Mouse (Mus musculus): ENCODE measurements at regions not wholly inside any gene's neighbourhood (a gene's known extent, or its start where the extent isn't known, plus 50 kb on each side); places are given as distances from the start of the nearest gene placed in this dataset.
"Not testable (repeated sequence)": the region's sequence is repeated elsewhere in the genome, so short reads cannot be mapped to it uniquely, and the experiment has no call there.

DNA sequence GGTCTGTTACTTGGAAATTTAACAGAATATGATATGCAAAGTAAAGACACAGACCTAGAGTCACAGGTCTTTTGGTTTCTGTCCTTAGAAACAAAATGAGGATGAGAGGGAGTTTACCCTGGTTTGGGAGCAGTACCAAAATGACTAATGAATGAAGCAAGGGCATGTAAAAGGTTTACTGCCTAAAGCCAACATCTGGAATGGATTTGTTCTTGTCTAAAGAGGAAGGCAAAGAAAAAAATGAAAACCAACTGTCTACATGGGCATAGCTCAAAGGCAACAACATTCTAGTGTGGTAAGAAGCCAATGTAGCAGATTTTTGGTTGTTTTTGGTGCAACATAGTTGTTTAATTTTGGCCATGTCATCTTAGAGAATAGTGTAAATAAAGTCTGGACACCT, 203.5 kb upstream of the Diaph2 start:
- Histone ChIP-seq H3K4me2 (ENCODE audit: low read depth, low read length) (no peak overlapping the region), H3K27me3 (ENCODE audit: control insufficient read depth, insufficient read depth, low read depth, low read length) (no peaks in the 10 kb centered on the region), H3K9me3 (ENCODE audit: control insufficient read depth, low read length) (no peaks in the 10 kb centered on the region), H3K9ac (ENCODE audit: low read length) (no peak overlapping the region), H3K36me3 (ENCODE audit: control insufficient read depth, insufficient read depth, low read length) (no peaks in the 10 kb centered on the region), H3K27ac (ENCODE audit: low read length) (no peak overlapping the region), H3K4me1 (replicated peaks; ENCODE audit: control insufficient read depth, insufficient read depth, low read length) (no peaks in the 10 kb centered on the region), H3K4me3 (ENCODE audit: low read length) (no peak overlapping the region)
- no peak for ATAC-seq (ENCODE audit: low read depth)

DNA sequence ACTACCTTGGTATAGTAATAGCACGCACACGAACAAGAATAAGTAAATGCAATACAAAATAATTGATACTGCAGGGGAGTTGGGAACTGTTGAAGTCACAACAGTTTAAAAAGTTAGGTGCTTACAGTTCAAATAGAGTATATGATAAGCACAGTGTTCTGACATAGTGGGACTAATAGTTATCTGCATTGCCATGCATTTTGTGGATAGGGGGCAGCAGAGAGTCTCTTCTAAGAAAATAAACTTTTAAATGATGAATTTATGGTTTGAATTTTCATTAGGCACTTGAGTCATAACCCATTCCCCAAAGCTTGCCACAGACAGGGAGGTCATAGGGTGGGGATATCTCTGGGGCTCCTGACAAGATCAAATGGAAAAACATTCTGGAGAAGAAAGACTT, 201.9 kb upstream of the Diaph2 start:
- H3K27me3 ChIP-seq (ENCODE audit: control insufficient read depth, insufficient read depth, low read depth, low read length) = no peaks in the 10 kb centered on the region
- H3K4me2 ChIP-seq (ENCODE audit: low read depth, low read length) = no peak overlapping the region
- no peaks in the 10 kb centered on the region for H3K4me1 ChIP-seq (replicated peaks; ENCODE audit: control insufficient read depth, insufficient read depth, low read length)
- no peaks in the 10 kb centered on the region for H3K36me3 ChIP-seq (ENCODE audit: control insufficient read depth, insufficient read depth, low read length)
- H3K27ac ChIP-seq (ENCODE audit: low read length) = no peak overlapping the region
- no peak overlapping the region for H3K9ac ChIP-seq (ENCODE audit: low read length)
- 88% methylated on average over 2 of the region's 2 CpGs for WGBS
- H3K4me3 ChIP-seq (ENCODE audit: low read length) = no peak overlapping the region
- no peaks in the 10 kb centered on the region for H3K9me3 ChIP-seq (ENCODE audit: control insufficient read depth, low read length)
- no peak for ATAC-seq (ENCODE audit: low read depth)

DNA sequence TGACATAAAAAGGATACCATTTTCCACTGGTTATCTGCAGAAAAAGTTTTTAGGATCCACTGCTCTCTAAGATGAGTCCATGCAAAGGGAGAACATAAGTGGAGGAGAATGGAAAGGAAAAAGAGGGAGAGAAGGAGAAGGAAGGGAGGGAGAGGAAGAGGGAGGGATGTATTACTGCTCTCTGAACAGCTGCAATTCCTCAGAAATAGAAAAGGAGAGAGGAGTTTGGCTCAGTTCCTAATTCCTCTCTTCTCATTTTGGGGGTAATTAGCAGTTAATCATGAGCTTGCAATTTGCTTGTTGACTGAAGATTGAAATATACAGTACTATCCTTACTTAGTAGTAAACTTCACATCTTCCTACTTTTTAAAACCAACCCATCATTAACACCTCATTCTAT, 193.5 kb upstream of the Diaph2 start:
- ATAC-seq (ENCODE audit: low read depth) = peak; percentile 64
- Histone ChIP-seq H3K9ac (ENCODE audit: low read length) (no peak overlapping the region), H3K27me3 (ENCODE audit: control insufficient read depth, insufficient read depth, low read depth, low read length) (no peaks in the 10 kb centered on the region), H3K4me1 (replicated peaks; ENCODE audit: control insufficient read depth, insufficient read depth, low read length) (no peaks in the 10 kb centered on the region), H3K4me3 (ENCODE audit: low read length) (no peak overlapping the region), H3K4me2 (ENCODE audit: low read depth, low read length) (no peak overlapping the region), H3K9me3 (ENCODE audit: control insufficient read depth, low read length) (no peaks in the 10 kb centered on the region), H3K36me3 (ENCODE audit: control insufficient read depth, insufficient read depth, low read length) (no peaks in the 10 kb centered on the region), H3K27ac (ENCODE audit: low read length) (no peak overlapping the region)

DNA sequence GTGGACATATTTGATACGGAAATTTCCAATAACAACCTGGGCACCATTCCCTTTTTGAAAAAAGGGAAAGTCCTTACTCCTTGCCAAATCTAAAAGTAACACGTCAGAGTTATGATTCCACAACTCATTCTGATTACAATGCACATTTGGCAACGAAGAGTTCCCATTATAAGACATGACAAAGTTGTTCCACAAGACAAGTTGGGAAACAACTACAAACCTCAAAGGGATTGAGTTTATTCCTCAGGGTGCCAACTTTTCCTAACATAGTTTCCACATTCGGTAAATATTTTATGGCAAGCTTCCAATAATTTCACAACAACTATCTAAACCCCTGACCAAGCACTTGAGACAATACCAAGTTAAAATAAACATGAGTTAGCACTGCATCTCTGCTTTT, 150.1 kb upstream of the Diaph2 start:
- no peaks in the 10 kb centered on the region for H3K36me3 ChIP-seq (ENCODE audit: control insufficient read depth, insufficient read depth, low read length)
- WGBS = 44% methylated on average over 4 of the region's 4 CpGs
- no peaks in the 10 kb centered on the region for H3K4me1 ChIP-seq (replicated peaks; ENCODE audit: control insufficient read depth, insufficient read depth, low read length)
- no peaks in the 10 kb centered on the region for H3K27me3 ChIP-seq (ENCODE audit: control insufficient read depth, insufficient read depth, low read depth, low read length)
- H3K27ac ChIP-seq (ENCODE audit: low read length) = no peak overlapping the region
- H3K4me2 ChIP-seq (ENCODE audit: low read depth, low read length) = no peak overlapping the region
- peak; percentile 47; the same call in 1 of the 2 replicates for ATAC-seq (ENCODE audit: low read depth)
- no peak overlapping the region for H3K4me3 ChIP-seq (ENCODE audit: low read length)
- H3K9me3 ChIP-seq (ENCODE audit: control insufficient read depth, low read length) = no peaks in the 10 kb centered on the region
- no peak overlapping the region for H3K9ac ChIP-seq (ENCODE audit: low read length)

DNA sequence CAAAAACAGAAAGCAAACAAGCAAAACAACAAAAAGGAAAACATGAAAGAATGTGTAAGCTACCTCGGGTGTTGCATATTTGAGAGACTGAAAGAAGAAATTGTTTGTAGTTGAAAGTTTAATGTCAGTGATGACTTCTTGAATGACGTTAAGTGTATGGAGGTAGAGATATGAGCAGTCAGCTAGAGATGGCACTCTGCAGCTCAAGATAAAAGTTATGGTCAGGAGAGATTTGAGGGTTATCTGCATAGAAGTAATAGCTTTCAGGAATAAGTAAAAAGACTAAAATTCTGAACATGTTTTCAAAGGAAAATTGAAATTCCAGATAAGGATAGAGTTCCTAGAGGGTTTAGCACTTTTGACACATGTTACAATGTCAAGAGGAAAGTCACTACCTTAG, 141.7 kb upstream of the Diaph2 start:
- no peak overlapping the region for H3K4me3 ChIP-seq (ENCODE audit: low read length)
- H3K4me2 ChIP-seq (ENCODE audit: low read depth, low read length) = no peak overlapping the region
- ATAC-seq (ENCODE audit: low read depth) = no peak
- no peaks in the 10 kb centered on the region for H3K36me3 ChIP-seq (ENCODE audit: control insufficient read depth, insufficient read depth, low read length)
- WGBS = 57% methylated on average over 2 of the region's 2 CpGs
- no peaks in the 10 kb centered on the region for H3K9me3 ChIP-seq (ENCODE audit: control insufficient read depth, low read length)
- no peaks in the 10 kb centered on the region for H3K4me1 ChIP-seq (replicated peaks; ENCODE audit: control insufficient read depth, insufficient read depth, low read length)
- H3K27me3 ChIP-seq (ENCODE audit: control insufficient read depth, insufficient read depth, low read depth, low read length) = no peaks in the 10 kb centered on the region
- H3K27ac ChIP-seq (ENCODE audit: low read length) = no peak overlapping the region
- no peak overlapping the region for H3K9ac ChIP-seq (ENCODE audit: low read length)

DNA sequence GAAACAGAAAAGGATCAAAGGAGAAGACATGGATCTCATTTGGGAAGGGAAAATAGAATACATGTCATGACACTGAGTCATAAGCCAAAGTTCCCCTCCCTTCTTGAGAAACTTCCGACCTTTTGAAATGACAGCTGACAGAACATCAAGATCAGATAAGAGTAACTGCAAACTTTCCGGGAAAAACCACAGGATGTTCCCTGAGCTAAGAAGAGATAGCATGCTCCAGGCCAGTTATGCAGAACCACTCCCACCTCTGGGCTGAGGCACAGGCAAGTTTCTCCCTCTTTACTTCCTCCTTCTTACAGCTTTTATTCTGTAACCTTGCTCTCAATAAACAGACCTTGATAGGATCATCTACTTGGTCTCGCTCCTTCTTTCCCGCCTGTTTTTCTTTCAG, 138.0 kb upstream of the Diaph2 start:
- H3K4me3 ChIP-seq (ENCODE audit: low read length); H3K4me2 ChIP-seq (ENCODE audit: low read depth, low read length); H3K36me3 ChIP-seq (ENCODE audit: control insufficient read depth, insufficient read depth, low read length); H3K9me3 ChIP-seq (ENCODE audit: control insufficient read depth, low read length); ATAC-seq (ENCODE audit: low read depth); H3K9ac ChIP-seq (ENCODE audit: low read length); H3K27ac ChIP-seq (ENCODE audit: low read length); H3K27me3 ChIP-seq (ENCODE audit: control insufficient read depth, insufficient read depth, low read depth, low read length); H3K4me1 ChIP-seq (replicated peaks; ENCODE audit: control insufficient read depth, insufficient read depth, low read length): not testable (repeated sequence)
- 85% methylated on average over 4 of the region's 4 CpGs for WGBS

DNA sequence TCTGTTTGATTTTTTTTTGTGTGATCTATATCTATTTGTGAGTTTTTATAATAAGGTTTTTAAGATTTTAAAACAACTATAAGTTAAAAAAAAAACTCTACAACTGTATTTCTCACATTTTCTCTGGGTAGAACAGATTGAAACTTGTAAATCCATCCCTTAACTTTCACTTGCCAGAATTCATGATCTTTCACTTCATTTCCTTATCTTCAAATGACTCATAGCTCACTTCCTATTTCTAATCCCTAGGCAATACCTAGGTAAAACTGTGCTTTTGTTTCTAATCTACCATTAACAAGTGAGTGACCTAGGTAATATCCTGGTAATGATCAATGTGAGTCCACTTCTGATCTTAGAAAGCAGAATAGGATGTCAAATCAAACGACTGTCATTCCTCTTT, 112.5 kb upstream of the Diaph2 start:
- no peak for ATAC-seq (ENCODE audit: low read depth)
- H3K27me3 ChIP-seq (ENCODE audit: control insufficient read depth, insufficient read depth, low read depth, low read length) = no peaks in the 10 kb centered on the region
- H3K4me1 ChIP-seq (replicated peaks; ENCODE audit: control insufficient read depth, insufficient read depth, low read length) = no peaks in the 10 kb centered on the region
- no peaks in the 10 kb centered on the region for H3K9me3 ChIP-seq (ENCODE audit: control insufficient read depth, low read length)
- no peak overlapping the region for H3K4me3 ChIP-seq (ENCODE audit: low read length)
- H3K9ac ChIP-seq (ENCODE audit: low read length) = no peak overlapping the region
- H3K36me3 ChIP-seq (ENCODE audit: control insufficient read depth, insufficient read depth, low read length) = no peaks in the 10 kb centered on the region
- no peak overlapping the region for H3K27ac ChIP-seq (ENCODE audit: low read length)
- H3K4me2 ChIP-seq (ENCODE audit: low read depth, low read length) = no peak overlapping the region
- WGBS = 25% methylated on average over 1 of the region's 1 CpGs

DNA sequence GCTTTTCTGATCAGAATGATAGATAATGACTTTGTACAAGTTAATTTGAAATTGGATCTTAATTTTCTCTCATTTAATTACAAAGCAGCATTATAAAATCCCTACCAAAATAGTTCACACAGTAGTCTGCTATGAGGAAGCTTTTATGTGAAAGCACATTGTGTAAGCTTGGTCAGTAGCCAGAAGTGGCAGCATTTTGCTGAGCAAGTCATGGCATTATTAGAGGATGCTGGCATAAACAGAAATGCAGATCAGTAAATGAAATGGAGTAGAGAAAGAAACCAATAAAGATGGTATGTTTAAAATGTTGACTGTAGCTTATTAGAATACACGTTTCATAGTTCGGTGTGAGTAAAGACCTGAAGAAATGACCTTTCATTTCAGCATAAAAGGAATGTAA, 104.4 kb upstream of the Diaph2 start:
- ATAC-seq (ENCODE audit: low read depth) = no peak
- H3K4me1 ChIP-seq (replicated peaks; ENCODE audit: control insufficient read depth, insufficient read depth, low read length) = no peaks in the 10 kb centered on the region
- no peaks in the 10 kb centered on the region for H3K27me3 ChIP-seq (ENCODE audit: control insufficient read depth, insufficient read depth, low read depth, low read length)
- H3K4me2 ChIP-seq (ENCODE audit: low read depth, low read length) = no peak overlapping the region
- no peak overlapping the region for H3K9ac ChIP-seq (ENCODE audit: low read length)
- H3K36me3 ChIP-seq (ENCODE audit: control insufficient read depth, insufficient read depth, low read length) = no peaks in the 10 kb centered on the region
- no peaks in the 10 kb centered on the region for H3K9me3 ChIP-seq (ENCODE audit: control insufficient read depth, low read length)
- WGBS = 76% methylated on average over 2 of the region's 2 CpGs
- no peak overlapping the region for H3K27ac ChIP-seq (ENCODE audit: low read length)
- H3K4me3 ChIP-seq (ENCODE audit: low read length) = no peak overlapping the region

DNA sequence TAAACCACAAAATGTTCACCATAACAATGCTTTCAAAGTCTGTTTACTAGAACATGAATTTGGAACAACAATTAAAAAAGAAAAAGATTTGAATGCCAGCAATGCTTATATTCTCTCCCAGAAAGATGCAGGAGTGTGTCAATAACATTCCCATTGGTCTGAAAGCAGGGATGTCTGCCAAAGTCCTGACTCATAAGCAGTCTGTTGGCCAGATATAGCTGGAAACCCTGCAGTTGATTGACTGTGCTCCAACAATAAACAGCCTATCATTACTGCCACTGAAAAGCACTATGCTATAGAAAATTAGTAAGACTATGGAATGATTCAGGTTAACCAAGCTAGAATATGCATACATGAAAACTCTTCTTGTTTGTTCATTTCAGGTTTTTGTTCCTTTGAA, 92.6 kb upstream of the Diaph2 start:
- no peak overlapping the region for H3K4me3 ChIP-seq (ENCODE audit: low read length)
- no peaks in the 10 kb centered on the region for H3K27me3 ChIP-seq (ENCODE audit: control insufficient read depth, insufficient read depth, low read depth, low read length)
- no peak overlapping the region for H3K27ac ChIP-seq (ENCODE audit: low read length)
- no peak overlapping the region for H3K9ac ChIP-seq (ENCODE audit: low read length)
- H3K4me1 ChIP-seq (replicated peaks; ENCODE audit: control insufficient read depth, insufficient read depth, low read length) = no peaks in the 10 kb centered on the region
- H3K9me3 ChIP-seq (ENCODE audit: control insufficient read depth, low read length) = no peaks in the 10 kb centered on the region
- H3K4me2 ChIP-seq (ENCODE audit: low read depth, low read length) = no peak overlapping the region
- ATAC-seq (ENCODE audit: low read depth) = peak; percentile 87
- H3K36me3 ChIP-seq (ENCODE audit: control insufficient read depth, insufficient read depth, low read length) = no peaks in the 10 kb centered on the region

DNA sequence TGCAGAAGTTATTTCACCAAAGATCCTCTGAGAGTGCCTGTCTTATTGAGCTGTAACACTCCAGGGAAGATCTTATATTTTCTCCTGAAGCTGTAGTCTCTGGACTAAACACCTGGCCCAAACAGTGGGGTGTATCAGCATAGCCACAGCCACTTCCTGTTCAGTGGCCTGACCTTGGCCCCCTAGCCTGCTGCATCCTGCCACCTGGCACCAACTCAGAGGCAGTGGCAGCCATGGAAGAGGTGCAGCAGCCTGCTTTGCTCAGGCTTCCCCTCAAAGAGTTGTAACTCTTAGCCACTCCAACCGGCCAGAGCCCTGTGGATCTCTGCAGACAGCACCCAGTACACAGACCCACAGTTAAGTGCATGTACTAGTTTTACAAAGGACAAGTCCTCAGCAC, 58.9 kb upstream of the Diaph2 start:
- H3K4me3 ChIP-seq (ENCODE audit: low read length) = no peak overlapping the region
- no peaks in the 10 kb centered on the region for H3K9me3 ChIP-seq (ENCODE audit: control insufficient read depth, low read length)
- no peaks in the 10 kb centered on the region for H3K4me1 ChIP-seq (replicated peaks; ENCODE audit: control insufficient read depth, insufficient read depth, low read length)
- 33% methylated on average over 1 of the region's 1 CpGs for WGBS
- no peak overlapping the region for H3K9ac ChIP-seq (ENCODE audit: low read length)
- ATAC-seq (ENCODE audit: low read depth) = no peak
- H3K27me3 ChIP-seq (ENCODE audit: control insufficient read depth, insufficient read depth, low read depth, low read length) = no peaks in the 10 kb centered on the region
- H3K36me3 ChIP-seq (ENCODE audit: control insufficient read depth, insufficient read depth, low read length) = no peaks in the 10 kb centered on the region
- H3K4me2 ChIP-seq (ENCODE audit: low read depth, low read length) = no peak overlapping the region
- H3K27ac ChIP-seq (ENCODE audit: low read length) = no peak overlapping the region

All from lung, embryonic 16.5 days (tissue).